Mouse (Mus musculus) frontal cortex, postnatal 10 days (tissue): ENCODE measurements around the gene Frmd8.
A peak's percentile ranks its signal among the peaks of the same experiment; 100 is the strongest.

ENCODE experiments used
- DNase-seq, 2 experiments: peaks; one replicate each; pipeline ENCODE4 v3.0.0; 2022; ENCODE audit warnings: low spot score in 2 of 2, mixed read lengths in 1 of 2

The Frmd8 gene

GRCm38 (mm10) chr19:5849843-5850527 is 25.1 kb downstream of the Frmd8 start:
- peak; percentile 85 to 88 for DNase-seq

DNA sequence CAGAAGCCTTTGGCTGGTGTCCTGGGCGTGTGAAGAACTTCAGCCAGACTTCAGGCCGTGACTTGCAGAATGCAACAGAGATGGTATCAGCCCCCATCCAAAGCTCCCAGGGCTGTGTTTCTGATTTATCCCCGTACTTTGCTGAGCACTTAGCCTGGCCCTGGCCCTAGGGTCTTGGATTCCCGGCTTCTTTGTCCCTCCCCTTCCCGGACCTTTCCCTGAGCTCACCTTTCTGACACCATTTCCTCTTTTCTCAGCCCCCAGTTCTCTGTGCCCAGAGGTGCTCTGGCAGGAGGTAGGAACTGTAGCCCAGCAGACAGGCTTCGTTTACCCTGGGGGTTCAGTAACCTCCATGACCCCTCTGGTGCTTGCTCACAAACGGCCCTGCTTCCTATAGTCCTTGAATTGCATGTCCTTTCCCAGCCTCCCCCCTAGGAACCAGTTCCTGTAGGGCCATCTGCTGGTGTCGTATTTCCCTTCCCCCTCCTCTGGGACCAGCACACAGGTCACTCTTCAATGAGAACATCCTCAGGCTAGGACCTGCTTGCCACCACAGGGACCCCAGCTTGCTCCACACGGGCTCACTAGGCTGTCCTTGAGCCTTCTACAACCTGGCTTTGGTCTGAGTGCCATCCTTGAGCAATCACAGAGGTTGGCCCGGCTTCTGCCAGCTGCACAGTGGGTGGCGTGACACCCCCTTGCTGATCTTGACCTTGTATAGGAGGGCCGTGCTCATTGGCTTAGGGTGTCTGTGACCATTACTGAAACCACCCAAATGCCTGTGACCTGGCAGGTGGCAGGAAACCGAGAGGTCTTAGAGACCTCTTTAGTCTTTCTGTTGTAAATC is 26.0 kb downstream of the Frmd8 start:
- no peak for DNase-seq

DNA sequence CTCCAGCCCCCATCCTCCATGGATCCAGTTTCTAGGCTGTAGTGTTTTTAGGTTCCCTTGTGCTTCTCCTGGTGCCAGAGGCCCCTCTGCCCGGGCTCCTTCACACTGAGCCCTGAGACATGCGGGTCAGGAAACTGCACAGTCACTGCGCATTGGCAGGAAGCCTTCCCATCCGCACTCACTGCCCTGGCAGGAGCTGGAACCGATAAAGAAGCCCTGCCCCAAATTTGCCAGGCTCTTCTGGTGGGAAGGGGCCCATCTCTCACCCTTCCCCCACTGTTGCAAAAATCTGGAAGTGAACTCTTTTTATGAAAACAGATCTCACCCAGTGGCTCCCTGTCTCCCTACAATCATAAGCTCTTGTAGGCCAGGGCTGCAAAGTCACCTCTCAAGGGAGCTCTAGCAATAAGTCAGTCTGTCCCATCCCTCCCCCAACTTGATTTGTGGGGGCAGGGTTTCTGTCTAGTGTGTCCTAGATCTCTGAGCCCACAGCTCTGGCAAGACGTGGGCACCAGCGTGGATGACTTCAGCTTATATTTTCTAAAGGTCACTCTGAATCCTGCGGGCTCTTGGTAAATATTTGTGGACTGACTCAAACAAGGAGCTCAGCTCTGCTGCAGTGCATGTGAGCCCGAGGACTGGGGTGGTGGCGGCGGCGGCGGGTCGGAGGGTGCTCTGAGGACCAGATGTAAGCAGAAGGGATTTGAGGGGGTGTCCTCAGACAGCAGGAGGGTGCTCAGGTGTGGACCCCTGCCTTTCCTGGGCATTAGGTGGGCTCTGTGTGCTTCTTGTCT is 26.8 kb downstream of the Frmd8 start:
- no peak for DNase-seq

DNA sequence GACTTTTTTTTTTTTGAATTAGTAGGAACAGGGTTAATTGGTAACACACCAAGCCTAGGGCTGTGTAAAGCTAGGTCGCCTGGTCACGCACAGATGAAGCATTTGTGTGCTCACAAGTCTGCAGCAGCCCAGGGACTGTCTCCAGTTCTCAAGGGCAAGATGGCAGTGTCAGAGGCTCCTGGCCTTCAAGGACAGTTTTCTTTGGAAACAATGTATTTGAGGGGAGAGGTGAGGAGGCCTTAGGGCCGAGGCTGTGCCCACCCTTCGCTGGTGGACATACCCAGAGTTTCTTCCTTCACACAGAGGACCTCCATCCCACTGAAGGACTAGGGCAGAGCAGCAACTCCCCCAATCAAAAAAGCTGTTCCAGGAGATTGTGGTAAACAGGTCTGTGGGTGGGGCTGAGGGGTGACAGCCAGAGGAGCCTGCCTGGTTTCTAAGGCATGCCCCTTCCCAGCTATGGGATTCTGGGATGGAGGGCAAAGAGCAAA is 27.7 kb downstream of the Frmd8 start:
- no peak for DNase-seq

DNA sequence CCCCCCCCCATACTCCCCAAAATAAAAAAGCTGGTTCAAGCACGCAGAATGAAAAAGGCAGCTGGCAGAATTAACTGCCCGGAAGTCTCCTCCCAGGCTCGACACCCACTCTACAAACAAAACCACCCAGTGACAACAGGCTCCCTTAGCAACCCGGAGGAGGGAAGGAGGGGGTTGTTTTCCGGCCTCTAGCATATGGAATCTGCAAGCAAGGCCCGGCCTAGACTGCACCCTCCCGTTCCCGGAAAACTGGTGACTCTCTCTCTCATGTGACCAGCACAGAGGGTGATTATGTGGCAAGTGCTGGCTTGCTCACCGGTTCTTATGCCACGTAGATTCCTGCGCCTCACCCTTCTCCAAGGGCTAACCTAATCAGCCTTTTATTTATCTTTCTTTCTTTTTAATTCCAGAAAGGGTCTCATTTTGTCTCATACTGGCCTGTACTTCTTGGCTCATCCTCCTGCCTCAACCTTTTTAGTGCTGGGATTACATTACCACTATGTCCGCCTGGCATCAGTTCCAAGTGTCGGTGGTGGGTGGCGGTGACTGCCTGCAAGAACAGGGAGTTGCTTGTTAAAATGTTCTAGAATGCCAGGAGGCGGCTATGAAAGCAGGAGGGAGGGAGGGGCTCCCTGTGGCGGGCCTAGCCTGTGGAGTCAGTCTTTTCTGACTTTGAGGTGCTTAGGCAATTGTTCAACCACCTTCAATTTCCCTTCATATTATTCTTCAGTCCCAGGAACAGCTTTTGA is 28.3 kb downstream of the Frmd8 start:
- peak; percentile 82 to 94 for DNase-seq

- no peak for DNase-seq
Measured at GRCm38 (mm10) chr19:5846154-5846553, 28.9 kb downstream of the Frmd8 start.

- peak; percentile 85 to 92 for DNase-seq
Measured at GRCm38 (mm10) chr19:5845319-5846135, 29.5 kb downstream of the Frmd8 start.

DNA sequence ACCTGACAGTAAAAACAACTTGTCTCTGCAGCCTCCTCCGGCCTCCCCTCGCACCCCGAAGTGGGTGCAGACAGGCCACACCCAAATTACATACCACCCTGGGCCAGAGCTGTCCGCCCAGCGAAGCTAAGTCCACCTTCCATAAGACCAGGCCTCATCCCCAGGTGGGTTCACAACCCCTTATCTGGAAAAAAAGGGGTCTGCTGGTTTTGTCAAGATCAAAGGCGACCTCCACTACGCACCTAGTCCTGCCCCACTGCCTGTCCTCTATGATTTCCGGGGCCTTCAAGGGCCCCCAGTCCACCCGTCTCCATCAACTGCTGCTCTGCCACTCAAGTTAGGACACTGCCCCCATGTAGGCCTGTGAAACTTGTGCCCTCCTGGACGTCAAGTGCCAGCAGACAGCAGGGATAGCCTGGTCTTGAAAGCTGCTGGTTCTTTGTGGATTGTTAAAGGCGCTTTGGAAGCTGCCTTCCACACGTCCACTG is 30.2 kb downstream of the Frmd8 start:
- no peak for DNase-seq

- no peak for DNase-seq
Measured at GRCm38 (mm10) chr19:5843781-5844691, 31.0 kb downstream of the Frmd8 start.

DNA sequence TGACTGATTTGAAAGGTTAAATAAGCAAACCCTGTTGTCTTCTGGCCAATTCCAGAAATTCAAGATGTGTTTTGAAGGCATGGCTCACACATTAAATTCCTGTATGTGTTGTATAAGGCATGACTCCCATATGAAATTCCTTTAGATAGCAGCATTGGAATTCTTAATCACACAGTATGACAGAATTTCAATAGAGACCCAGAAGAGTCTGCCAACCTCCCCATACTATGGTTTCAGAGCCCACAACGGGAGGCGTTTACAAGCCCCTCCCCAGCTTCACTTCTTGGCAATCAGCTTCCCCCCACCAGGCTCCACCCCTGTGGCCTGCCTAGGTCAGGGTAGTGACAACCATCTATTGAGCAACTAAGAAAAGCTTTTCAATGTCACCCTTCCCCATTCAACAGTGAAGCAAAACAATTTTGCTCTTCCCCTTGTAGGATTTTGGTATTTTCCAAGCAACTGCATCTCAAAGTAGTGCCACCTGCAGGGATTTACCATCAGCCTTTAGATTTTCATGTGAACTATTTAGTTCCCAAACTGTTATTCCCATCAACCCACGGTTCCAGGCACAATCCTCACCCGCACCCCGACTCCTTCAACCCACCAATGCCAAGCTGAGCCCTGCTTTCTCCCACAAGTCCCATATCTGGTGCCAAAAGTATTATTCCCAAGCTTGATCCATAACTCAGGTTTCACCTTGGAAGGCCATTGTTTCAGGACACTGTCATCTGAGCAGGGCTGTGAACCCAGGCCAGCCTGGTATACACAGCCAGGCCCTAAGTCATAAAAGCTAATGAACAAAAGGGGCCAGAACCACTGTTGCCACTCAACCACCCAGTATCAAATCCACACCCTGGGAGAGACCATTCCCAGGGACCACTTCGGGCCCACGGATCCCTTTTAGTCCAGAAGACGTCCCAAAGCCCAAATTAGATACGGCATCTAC is 32.0 kb downstream of the Frmd8 start:
- DNase-seq, result no peak

- DNase-seq, result no peak
Measured at GRCm38 (mm10) chr19:5841999-5842784, 32.9 kb downstream of the Frmd8 start.

GRCm38 (mm10) chr19:5841389-5841946 is 33.6 kb downstream of the Frmd8 start:
- DNase-seq, result no peak

DNA sequence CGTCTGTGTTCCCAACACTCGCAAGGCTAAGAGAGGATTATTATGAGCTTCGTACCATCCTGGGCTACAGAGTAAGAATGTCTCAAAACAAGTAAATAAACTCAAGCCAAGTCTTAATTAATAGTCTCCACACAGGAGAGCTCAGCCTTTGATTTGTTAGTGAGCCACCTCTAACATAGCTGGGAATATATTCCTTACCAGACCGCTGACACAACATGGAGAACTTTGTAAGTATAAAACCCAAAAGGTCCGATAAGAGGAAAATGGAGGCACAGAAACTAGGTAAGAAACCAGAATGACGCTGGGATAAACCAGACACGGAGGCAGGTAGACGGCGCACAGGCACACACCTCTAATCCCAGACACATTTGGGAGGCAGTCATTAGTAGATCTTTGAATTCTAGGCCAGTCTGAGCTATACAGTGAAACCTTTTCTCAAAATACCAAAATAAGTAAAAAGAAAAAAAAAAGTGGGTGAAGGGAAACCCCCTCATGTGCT is 34.1 kb downstream of the Frmd8 start:
- DNase-seq, result no peak

DNA sequence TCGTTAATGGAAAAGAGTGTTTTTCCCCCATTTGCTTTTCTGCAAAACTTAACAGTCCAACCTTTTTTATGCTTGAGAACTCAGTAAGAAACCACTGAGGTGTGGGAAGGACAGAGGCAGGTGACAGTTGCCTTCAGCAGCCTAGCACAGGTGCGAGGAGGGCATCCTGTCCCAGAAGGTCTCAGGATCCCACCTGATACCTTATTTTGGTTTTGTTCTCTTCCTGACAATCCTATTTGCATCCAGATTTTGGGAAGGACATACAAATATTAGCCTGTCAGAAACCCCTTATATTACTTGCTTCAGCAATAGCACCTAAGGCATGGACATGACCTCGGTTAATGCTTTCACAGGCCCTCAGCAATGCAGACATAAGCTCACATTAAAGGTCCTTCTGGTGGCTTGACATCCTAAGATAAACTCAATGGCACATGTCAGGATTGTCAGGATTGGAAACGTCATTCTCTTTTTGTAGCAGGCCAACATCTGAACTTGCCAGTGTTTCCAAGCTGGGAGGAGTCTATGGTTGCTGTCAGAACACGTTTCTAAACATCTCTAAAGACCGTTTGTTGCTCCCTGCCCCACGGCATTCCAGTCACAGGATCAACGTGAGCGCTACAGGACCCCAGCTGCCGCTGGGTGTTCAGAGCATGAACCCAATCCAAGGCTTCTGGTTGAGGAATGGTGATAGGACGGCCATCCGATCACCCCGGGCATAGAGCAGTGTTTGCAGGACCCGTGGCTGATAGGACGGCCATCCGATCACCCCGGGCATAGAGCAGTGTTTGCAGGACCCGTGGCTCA is 34.8 kb downstream of the Frmd8 start:
- no peak for DNase-seq

DNA sequence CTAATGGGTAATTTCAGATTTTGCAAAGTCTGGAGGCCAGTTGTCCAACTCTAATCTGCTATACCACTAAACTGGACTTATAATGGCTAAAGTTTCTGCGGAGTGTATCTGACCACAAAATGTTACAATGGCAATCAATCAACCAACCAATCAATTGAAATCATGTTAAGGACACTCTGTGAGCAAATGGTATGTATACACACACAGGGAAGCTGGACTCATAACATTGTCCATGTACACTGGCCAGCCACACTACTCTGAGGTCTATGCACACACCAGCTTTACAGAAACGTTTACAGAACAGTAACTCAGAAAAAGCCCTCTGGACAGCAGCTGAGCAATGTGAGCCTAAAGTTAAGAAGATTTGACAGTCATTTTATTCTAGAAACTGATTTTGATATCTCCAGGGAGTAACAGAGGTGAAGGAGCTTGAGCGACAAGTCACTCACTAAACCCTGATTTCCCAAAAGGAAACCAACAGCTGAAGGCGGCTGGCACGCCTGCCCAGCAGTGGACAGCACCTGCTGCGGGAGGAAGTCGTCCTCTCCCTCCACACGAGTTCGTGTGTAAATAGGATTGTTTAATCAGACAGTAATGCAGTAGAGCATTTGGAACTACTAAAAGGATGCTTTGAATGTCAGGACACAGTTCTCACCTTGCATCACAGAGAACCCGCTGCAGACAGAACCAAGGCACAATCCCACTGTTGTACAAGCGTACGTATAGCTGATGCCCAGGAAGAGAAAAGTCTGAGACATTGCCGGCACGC is 35.6 kb downstream of the Frmd8 start:
- DNase-seq, result no peak

GRCm38 (mm10) chr19:5838892-5839165 is 36.2 kb downstream of the Frmd8 start:
- no peak for DNase-seq
